Mouse (Mus musculus) spleen, adult 2 months (tissue): ENCODE results near the gene Stxbp2. TPM values are rescaled to one million over a fixed set of nuclear protein-coding genes. Genes with fewer than 3 reads are reported as not detected.

Experiments used
- DNase-seq, 2 experiments: peaks; one replicate each; pipeline versions ENCODE4 v3.0.0 to v3.0.0-alpha.2; 2012 to 2021; ENCODE audit warnings: low spot score in 2 of 2, low read depth in 1 of 2
- H3K27ac ChIP-seq: fragments of 200-500 bp; 2 replicates; pipeline ENCODE4 v1.5.1; 2012; ENCODE audit warnings: low read length, inconsistent platforms; ENCODE audit not compliant: insufficient read depth
- H3K27me3 ChIP-seq: fragments of 200-500 bp; 2 replicates; pipeline ENCODE4 v1.6.1; 2012; ENCODE audit warnings: mild to moderate bottlenecking, moderate library complexity, low read length, inconsistent platforms; ENCODE audit not compliant: control insufficient read depth, insufficient read depth
- H3K36me3 ChIP-seq: fragments of 200-500 bp; 2 replicates; pipeline ENCODE4 v1.6.1; 2012; ENCODE audit warnings: mild to moderate bottlenecking, low read length, inconsistent platforms; ENCODE audit not compliant: control insufficient read depth, insufficient read depth
- H3K4me1 ChIP-seq: fragments of 200-500 bp; 2 replicates; pipeline ENCODE4 v1.6.1; 2011; ENCODE audit warnings: inconsistent platforms; ENCODE audit not compliant: control insufficient read depth, insufficient read depth, insufficient read length
- H3K4me3 ChIP-seq: fragments of 200-500 bp; 2 replicates; pipeline ENCODE4 v1.5.1; 2011; ENCODE audit warnings: mild to moderate bottlenecking, inconsistent platforms; ENCODE audit not compliant: insufficient read depth, insufficient read length; ENCODE audit errors: extremely low read depth
- CTCF ChIP-seq: fragments of 200-500 bp; IDR thresholded peaks from 2 replicates; pipeline ENCODE4 v1.5.1; 2011; ENCODE audit warnings: mild to moderate bottlenecking, inconsistent platforms; ENCODE audit not compliant: insufficient read depth, insufficient read length, insufficient replicate concordance; ENCODE audit errors: extremely low read depth
- POLR2A ChIP-seq: fragments of 200-500 bp; IDR thresholded peaks from 2 replicates; pipeline ENCODE4 v1.6.1; 2011; ENCODE audit warnings: low read depth, low read length, inconsistent platforms
- WGBS: fragments of 180-500 bp; shearing (Covaris S2); methylation state at CpG from one replicate; pipeline ENCODE4 v1.1.7; 2018; 5-methylcytosine and 5-hydroxymethylcytosine counted together
- polyA plus RNA-seq: library from polyadenylated mRNA; depleted of rRNA; stranded (reverse); fragments of >200 nt; gene quantifications from 2 replicates; pipeline ENCODE4 v1.2.3, GENCODE M21; 2012

Gene Stxbp2
- polyA plus RNA-seq, 1 experiment = 129 TPM

GRCm38 (mm10) chr8:3593470-3593869, 37.3 kb upstream of the Stxbp2 start:
- WGBS = 75% methylated on average over 3 of the region's 3 CpGs
- TF ChIP-seq POLR2A = no peak
- TF ChIP-seq CTCF = no peak
- no peaks in the 10 kb centered on the region for H3K36me3 ChIP-seq
- DNase-seq = no peak
- H3K27ac ChIP-seq = no peak overlapping the region
- no peak overlapping the region for H3K4me3 ChIP-seq
- H3K4me1 ChIP-seq = no peaks in the 10 kb centered on the region
- H3K27me3 ChIP-seq = no peaks in the 10 kb centered on the region

DNA sequence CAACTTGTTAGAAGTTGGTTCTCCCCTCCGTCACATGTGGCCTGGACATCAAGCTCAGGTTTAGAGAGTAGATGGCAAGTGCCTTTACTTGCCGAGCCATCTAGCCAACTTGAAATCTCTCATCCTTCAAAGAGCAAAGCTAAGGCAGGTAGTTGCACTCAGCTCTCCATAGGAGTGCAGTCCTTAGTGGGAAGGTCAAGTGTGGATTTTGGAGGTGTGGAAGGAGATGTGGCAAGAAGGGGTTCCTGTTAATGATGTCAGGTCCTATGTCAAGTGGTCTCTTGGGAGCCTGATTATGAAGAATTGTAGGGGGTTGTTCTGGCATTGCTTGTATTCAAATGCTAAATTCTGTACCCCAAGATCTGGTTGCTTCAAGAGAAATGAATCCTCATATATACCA, 36.3 kb upstream of the Stxbp2 start:
- no peak for DNase-seq
- no peak for TF ChIP-seq CTCF
- Histone ChIP-seq H3K27ac (no peak overlapping the region), H3K36me3 (no peaks in the 10 kb centered on the region), H3K4me1 (no peaks in the 10 kb centered on the region), H3K27me3 (no peaks in the 10 kb centered on the region), H3K4me3 (no peak overlapping the region)
- 91% methylated on average over 2 of the region's 2 CpGs for WGBS

GRCm38 (mm10) chr8:3598054-3598453, 32.7 kb upstream of the Stxbp2 start:
- Histone ChIP-seq H3K27ac (no peak overlapping the region), H3K27me3 (no peaks in the 10 kb centered on the region), H3K4me3 (no peak overlapping the region), H3K4me1 (no peaks in the 10 kb centered on the region), H3K36me3 (no peaks in the 10 kb centered on the region)
- TF ChIP-seq CTCF = no peak
- no peak for TF ChIP-seq POLR2A
- 78% methylated on average over 3 of the region's 3 CpGs for WGBS
- no peak for DNase-seq

GRCm38 (mm10) chr8:3599219-3599618, 31.5 kb upstream of the Stxbp2 start:
- WGBS = 71% methylated on average over 1 of the region's 1 CpGs
- no peak for DNase-seq
- H3K4me3 ChIP-seq = no peak overlapping the region

GRCm38 (mm10) chr8:3600401-3600800, 30.4 kb upstream of the Stxbp2 start:
- WGBS = 88% methylated on average over 6 of the region's 6 CpGs
- no peaks in the 10 kb centered on the region for H3K27me3 ChIP-seq
- TF ChIP-seq POLR2A (no peak), CTCF (no peak)

More at GRCm38 (mm10) chr8:3599219-3599618, 31.5 kb upstream of the Stxbp2 start:
- Histone ChIP-seq H3K36me3 (no peaks in the 10 kb centered on the region), H3K4me1 (no peaks in the 10 kb centered on the region), H3K27ac (no peak overlapping the region), H3K27me3 (no peaks in the 10 kb centered on the region)
- no peak for TF ChIP-seq POLR2A
- no peak for TF ChIP-seq CTCF

DNA sequence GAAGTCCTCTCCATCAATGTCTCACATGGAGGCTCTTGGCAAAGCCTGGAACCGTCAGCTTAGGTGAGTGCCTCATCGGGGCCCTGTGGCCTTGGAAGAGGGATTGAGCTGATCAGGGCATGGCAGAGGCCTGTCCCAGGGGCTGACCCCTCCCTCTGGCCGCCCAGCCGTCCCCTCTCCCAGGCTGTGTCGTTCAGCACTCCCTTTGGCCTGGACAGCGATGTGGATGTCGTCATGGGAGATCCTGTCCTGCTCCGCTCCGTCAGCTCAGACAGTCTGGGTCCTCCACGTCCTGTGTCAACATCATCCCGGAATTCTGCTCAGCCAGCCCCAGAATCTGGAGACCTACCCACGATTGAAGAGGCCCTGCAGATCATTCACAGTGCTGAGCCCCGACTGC, 27.3 kb upstream of the Stxbp2 start:
- Histone ChIP-seq H3K36me3 (no peaks in the 10 kb centered on the region), H3K4me3 (no peak overlapping the region), H3K27ac (no peak overlapping the region), H3K27me3 (no peaks in the 10 kb centered on the region), H3K4me1 (no peaks in the 10 kb centered on the region)
- WGBS = 86% methylated on average over 13 of the region's 13 CpGs
- TF ChIP-seq POLR2A (no peak), CTCF (no peak)
- DNase-seq = no peak

More at GRCm38 (mm10) chr8:3600401-3600800, 30.4 kb upstream of the Stxbp2 start:
- no peak overlapping the region for H3K27ac ChIP-seq
- no peak overlapping the region for H3K4me3 ChIP-seq
- no peak for DNase-seq
- H3K4me1 ChIP-seq = no peaks in the 10 kb centered on the region
- H3K36me3 ChIP-seq = no peaks in the 10 kb centered on the region

DNA sequence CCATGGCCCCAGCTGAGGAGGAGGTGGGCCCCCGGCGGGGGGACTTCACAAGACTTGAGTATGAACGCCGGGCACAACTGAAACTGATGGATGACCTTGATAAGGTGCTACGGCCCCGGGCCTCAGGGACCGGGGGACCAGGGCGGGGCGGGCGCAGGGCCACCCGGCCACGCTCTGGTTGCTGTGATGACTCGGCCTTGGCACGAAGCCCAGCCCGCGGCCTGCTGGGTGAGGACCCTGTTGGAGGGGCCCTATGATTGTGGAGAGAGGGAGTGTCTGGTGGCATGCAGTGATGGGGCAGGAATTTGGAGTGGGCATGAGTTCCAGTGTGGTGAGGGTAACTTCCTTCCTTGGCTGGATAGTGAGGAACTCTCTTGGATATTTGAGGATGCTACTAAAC, 24.2 kb upstream of the Stxbp2 start:
- H3K4me1 ChIP-seq = no peaks in the 10 kb centered on the region
- H3K4me3 ChIP-seq = no peak overlapping the region
- no peak for DNase-seq
- no peaks in the 10 kb centered on the region for H3K27me3 ChIP-seq
- WGBS = 25% methylated on average over 16 of the region's 16 CpGs
- H3K27ac ChIP-seq = no peak overlapping the region
- peaks cover 21% of the 10 kb centered on the region for H3K36me3 ChIP-seq
- TF ChIP-seq POLR2A = no peak
- no peak for TF ChIP-seq CTCF

DNA sequence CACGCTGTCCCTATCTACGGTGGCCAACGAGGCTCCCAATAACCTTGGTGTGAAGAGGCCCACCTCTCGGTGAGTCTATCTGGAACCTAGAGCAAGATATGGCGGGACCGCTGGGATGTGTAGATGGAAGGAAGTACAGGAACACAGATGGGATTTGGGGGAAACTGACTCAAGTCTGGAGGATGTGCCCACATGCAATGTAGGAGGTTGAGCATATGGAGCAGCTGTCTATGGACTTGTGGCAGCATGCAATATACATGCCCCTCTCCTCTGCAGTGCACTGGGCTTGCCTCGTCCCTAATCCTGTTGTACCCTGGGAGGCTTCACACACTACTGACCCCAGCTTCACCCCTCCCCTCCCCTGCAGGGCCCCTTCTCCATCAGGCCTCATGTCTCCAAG, 22.9 kb upstream of the Stxbp2 start:
- WGBS = 93% methylated on average over 7 of the region's 7 CpGs
- peaks cover 28% of the 10 kb centered on the region for H3K36me3 ChIP-seq
- DNase-seq = no peak
- TF ChIP-seq POLR2A (no peak), CTCF (no peak)
- no peaks in the 10 kb centered on the region for H3K27me3 ChIP-seq
- H3K27ac ChIP-seq = no peak overlapping the region
- no peaks in the 10 kb centered on the region for H3K4me1 ChIP-seq
- no peak overlapping the region for H3K4me3 ChIP-seq
